Mouse (Mus musculus) regulatory T cell (primary cell): ENCODE results near the gene Qprt.

Experiments used
- in situ Hi-C: fragments of 300-600 bp; cut with MboI, MseI; formaldehyde crosslinking; loops from one replicate; pipeline ENCODE4 v1.15.1; 2025; ENCODE audit warnings: high pct_unique_total_duplicates

Qprt gene

GRCm38 (mm10) chr7:127121911-127122270 lies at the start of gene Qprt:
TSS of gene Qprt (minus strand) at chr7:127122226.
- in situ Hi-C loops: no loop called here

GRCm38 (mm10) chr7:127166501-127166900 lies 44.5 kb upstream of the Qprt start:
- in situ Hi-C loops: no loop called here

- in situ Hi-C loops: no loop called here
Measured at GRCm38 (mm10) chr7:127165607-127166493, 43.8 kb upstream of the Qprt start.

GRCm38 (mm10) chr7:127164002-127164401 lies 42.0 kb upstream of the Qprt start:
- in situ Hi-C loops: no loop called here

- in situ Hi-C loops: no loop called here
Measured at GRCm38 (mm10) chr7:127162546-127162945, 40.5 kb upstream of the Qprt start.

- in situ Hi-C loops: no loop called here
Measured at GRCm38 (mm10) chr7:127157548-127157947, 35.5 kb upstream of the Qprt start.

GRCm38 (mm10) chr7:127153477-127153876 lies 31.5 kb upstream of the Qprt start:
- in situ Hi-C loops: no loop called here

GRCm38 (mm10) chr7:127152464-127152863 lies 30.4 kb upstream of the Qprt start:
- in situ Hi-C loops: no loop called here

GRCm38 (mm10) chr7:127147901-127148300 lies 25.9 kb upstream of the Qprt start:
- in situ Hi-C loops: no loop called here

- in situ Hi-C loops: no loop called here
Measured at GRCm38 (mm10) chr7:127146267-127146603, 24.2 kb upstream of the Qprt start.

- in situ Hi-C loops: no loop called here
Measured at GRCm38 (mm10) chr7:127145387-127146266, 23.6 kb upstream of the Qprt start.

GRCm38 (mm10) chr7:127144412-127144811 lies 22.4 kb upstream of the Qprt start:
- in situ Hi-C loops: no loop called here

- in situ Hi-C loops: no loop called here
Measured at GRCm38 (mm10) chr7:127142666-127143065, 20.6 kb upstream of the Qprt start.

GRCm38 (mm10) chr7:127142214-127142613 lies 20.2 kb upstream of the Qprt start:
- in situ Hi-C loops: no loop called here

GRCm38 (mm10) chr7:127140623-127141404 lies 18.8 kb upstream of the Qprt start:
- in situ Hi-C loops: no loop called here

- in situ Hi-C loops: loop anchor here (5.0 kb wide), 1 partner anchor 43 kb away; no protein-coding TSS in a partner anchor
Measured at GRCm38 (mm10) chr7:127139562-127139961, 17.5 kb upstream of the Qprt start.

GRCm38 (mm10) chr7:127139100-127139499 lies 17.1 kb upstream of the Qprt start:
- in situ Hi-C loops: loop anchor here (5.0 kb wide), 1 partner anchor 43 kb away; no protein-coding TSS in a partner anchor

- in situ Hi-C loops: loop anchor here (5.0 kb wide), 1 partner anchor 45 kb away; no protein-coding TSS in a partner anchor
Measured at GRCm38 (mm10) chr7:127137262-127138017, 15.4 kb upstream of the Qprt start, which contains the start of gene Spn. TSS of gene Spn (minus strand) at chr7:127137823.

GRCm38 (mm10) chr7:127136181-127137071 lies 14.4 kb upstream of the Qprt start:
- in situ Hi-C loops: loop anchor here (5.0 kb wide), 1 partner anchor 46 kb away; no protein-coding TSS in a partner anchor
